Mouse (Mus musculus) lung, postnatal 36 days (tissue): Measurements from ENCODE around the gene AL732309.1.
"Not testable (repeated sequence)": the region's sequence is repeated elsewhere in the genome, so short reads cannot be mapped to it uniquely, and the experiment has no call there.

ENCODE experiments used
- DNase-seq: peaks from one replicate; pipeline ENCODE4 v3.0.0; 2022; ENCODE audit warnings: mixed read lengths

The AL732309.1 gene

GRCm38 (mm10) chr2:25267241-25267640, 20.6 kb upstream of the AL732309.1 start:
- no peak for DNase-seq

DNA sequence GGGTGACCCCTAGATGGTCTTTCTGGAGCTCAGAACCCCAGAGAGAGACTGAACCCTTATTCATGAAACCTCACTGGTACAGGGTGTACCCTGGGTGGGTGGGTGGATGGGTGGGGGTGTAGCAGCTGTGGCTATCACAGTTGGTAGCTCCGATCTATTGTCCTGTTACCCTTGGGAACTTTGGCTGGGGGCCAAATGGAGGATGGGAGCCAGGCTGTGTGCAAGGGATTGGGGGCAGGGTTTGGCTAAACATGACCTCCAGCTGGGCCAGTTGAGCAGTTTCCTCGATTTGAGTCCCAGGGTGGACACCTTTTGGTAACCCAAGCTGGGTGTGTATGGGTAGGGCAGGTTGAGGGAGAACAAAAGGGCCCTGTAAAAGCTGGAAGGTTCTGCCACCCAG, 20.1 kb upstream of the AL732309.1 start:
- peak; percentile 44 for DNase-seq

DNA sequence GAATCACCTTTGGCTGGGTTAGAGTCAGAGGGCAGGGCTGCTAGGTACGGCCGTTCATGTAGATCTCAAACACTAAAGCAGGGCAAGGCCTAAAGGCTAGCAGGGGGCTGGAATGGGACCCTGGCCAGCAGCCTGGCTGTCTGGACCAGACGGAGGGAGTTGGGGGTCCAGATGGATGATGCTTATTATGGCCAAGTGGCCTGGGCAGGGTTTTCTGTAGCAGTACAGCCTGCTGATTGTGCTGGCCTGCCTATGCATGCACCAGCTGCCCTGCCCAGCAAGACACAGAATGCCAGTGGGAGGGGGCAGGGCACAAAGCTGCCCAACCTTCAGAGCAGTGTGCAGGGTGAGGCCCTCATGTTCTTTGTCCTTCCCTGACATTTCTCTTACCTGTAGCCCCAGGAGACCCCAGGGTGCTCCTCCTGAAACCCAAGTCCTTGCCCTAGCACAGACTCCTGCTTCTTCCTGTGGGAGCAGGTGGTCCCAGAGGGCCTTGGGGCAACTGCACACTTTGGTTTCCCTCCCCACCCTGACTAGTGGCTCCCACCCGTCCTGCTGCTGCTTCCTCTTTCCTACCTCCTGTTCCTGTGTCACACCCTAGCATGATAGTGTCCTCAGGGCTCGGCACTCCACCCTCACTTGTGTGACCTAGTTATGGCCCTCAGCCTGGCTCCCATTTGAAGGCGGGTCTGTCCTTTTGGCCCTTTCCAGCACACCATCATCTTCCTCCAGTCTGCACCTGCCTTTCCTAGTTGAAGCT, 19.4 kb upstream of the AL732309.1 start:
- DNase-seq: peak; percentile 49

- DNase-seq: no peak
These were observed 18.2 kb upstream of the AL732309.1 start for GRCm38 (mm10) chr2:25264851-25265250.

GRCm38 (mm10) chr2:25264286-25264660, 17.6 kb upstream of the AL732309.1 start:
- DNase-seq: no peak

DNA sequence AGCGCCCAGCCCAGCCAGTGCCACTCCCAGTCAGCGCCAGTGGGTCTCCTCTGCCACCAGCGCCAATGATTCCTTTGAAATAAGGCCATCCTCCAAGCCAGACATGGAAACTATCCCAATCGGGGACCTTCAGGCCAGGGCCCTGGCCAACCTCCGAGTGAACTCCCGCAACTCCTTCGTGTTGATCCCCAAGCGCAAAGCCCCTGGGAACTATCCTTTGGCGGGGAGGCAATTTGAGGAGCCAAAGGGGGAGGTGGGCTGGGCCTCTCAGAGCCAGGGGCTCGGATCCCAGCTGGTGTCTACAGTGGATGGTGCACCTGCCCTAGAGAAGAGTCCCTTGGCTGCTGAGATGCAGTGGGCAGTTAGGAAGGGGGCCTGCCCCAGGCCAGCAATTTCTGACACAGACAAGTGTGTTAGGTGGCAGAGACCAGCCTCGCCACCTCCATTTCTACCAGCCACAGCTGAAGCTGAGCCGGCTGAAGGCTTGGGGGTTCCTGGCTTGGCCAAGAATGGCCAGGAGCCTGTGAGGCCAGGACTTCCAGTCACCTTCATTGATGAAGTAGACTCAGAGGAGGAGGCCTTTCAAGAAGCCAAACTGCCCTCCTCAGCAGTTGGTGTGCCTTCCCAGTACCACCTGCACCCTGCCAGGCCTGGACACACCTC, 17.1 kb upstream of the AL732309.1 start:
- DNase-seq: no peak

- DNase-seq: no peak
These were observed 16.3 kb upstream of the AL732309.1 start for GRCm38 (mm10) chr2:25262795-25263622.

DNA sequence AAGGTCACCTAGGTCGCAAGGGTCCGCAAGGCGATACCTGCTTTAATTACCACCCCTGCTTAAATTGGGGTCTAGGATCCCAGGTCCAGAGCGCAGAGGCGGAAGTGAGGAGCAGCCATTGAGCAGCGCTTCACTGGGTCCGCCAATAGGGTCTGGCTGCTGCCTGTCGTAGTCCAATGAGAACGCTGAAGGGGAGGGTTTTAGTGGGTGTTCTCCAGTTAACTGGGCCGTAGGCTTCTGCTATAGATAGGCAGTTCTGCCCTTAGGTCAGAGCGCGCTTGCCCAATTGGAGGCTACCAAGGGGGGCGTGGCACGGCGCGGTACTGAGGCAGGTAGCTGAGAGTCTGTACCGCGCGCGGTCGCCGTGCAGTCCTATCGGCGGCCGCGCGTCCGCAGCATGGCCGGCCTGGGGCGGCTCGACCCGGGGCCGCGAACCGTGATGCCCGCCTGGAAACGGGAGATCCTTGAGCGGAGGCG, 15.7 kb upstream of the AL732309.1 start, which contains the start of gene Tprn:
Tprn (plus strand) TSS at position 328 of the 477 bp plus-strand sequence.
- DNase-seq: peak; percentile 99

GRCm38 (mm10) chr2:25261870-25262269, 15.2 kb upstream of the AL732309.1 start:
- DNase-seq: no peak

- DNase-seq: no peak
These were observed 12.2 kb upstream of the AL732309.1 start for GRCm38 (mm10) chr2:25258887-25259286.

- DNase-seq: not testable (repeated sequence)
These were observed 10.6 kb upstream of the AL732309.1 start for GRCm38 (mm10) chr2:25257250-25257649.

- peak; percentile 77 for DNase-seq
These were observed 9.9 kb upstream of the AL732309.1 start for GRCm38 (mm10) chr2:25256443-25257109.

DNA sequence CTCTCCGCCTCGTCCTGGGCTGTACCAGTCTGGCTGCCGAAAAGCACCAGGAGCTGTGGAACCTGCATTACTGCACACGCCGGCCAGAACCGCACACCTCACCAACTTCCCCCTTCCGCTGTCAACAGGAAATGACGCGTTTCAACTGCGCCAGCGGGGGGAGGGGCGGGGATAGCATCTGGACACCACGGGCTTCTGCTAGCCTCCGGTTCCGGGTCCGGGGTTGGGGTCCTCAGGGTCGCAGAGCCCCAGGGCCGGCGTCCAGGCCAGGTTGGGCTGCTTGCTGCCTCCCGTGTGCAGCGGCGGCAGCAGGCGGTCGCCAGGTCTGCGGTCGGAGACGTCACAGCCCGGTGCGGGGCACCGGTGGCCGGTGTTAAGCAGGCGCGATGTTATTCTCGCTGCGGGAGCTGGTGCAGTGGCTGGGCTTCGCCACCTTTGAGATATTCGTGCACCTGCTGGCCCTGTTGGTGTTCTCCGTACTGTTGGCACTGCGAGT, 8.7 kb upstream of the AL732309.1 start, which contains the start of gene Tmem203:
Tmem203 (plus strand) TSS at position 156 of the 496 bp plus-strand sequence.
- peak; percentile 93 for DNase-seq

DNA sequence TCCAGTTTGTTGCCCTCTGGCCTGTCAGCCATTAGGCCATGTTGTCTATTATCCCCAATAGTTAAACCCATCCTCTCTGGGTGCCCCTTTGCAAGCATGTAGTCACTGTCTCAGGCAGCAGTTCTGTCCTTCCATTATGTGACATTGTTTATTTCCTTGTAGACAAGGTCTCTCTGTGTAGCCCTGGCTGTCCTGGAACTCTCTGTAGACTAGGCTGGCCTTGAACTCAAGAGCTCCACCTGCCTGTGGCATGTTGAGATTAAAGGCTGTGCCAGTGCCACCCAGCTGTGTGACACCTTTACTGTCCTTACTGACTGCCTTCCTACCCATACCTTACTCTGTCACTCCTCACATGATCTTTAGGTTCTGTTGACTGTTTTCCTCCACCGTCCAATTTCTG, 5.7 kb upstream of the AL732309.1 start:
- DNase-seq: peak; percentile 57

GRCm38 (mm10) chr2:25244144-25244543, 2.5 kb downstream of the AL732309.1 start:
- no peak for DNase-seq

DNA sequence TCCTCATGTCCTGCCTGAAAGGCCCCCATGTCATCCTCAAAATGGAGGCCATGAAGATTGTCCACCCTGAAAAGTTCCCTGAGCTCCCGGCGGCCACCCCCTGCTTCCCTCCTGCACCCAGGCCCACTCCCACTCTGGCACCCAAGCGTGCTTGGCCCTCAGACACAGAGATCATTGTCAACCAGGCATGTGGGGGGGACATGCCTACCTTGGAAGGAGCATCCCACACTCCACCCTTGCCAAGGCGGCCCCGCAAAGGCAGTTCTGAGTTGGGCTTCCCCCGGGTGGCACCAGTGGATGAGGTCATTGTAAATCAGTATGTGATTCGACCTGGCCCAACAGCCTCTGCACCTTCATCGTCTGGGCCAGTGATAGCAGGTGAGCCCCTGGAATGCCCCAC, 3.3 kb downstream of the AL732309.1 start:
- no peak for DNase-seq

DNA sequence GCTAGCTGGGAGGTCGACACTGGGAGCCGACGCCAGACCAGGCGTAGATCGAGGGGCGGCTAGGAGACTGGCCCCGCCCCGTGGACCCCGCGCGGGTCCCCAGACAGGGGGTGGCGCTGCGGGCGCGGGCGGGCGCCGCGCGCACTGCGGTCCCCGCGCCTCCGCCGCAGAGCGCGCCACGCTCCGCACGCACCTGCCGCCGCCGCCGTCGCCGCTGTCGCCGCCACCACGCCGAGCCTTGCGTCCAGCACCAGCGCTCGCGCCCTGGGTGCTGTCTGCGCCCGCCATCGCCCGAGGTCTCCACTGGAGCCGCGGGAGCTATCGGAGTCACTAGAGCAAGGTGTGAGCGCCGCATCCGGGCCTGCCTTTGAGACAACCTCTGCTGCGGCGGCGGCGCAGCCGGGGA, 4.6 kb downstream of the AL732309.1 start, which contains the start of the genes Rnf208 and Cysrt1:
Rnf208 (plus strand) TSS at position 155 of the 406 bp plus-strand sequence.
Cysrt1 (minus strand) TSS at position 352 of the 406 bp plus-strand sequence.
- DNase-seq: no peak

DNA sequence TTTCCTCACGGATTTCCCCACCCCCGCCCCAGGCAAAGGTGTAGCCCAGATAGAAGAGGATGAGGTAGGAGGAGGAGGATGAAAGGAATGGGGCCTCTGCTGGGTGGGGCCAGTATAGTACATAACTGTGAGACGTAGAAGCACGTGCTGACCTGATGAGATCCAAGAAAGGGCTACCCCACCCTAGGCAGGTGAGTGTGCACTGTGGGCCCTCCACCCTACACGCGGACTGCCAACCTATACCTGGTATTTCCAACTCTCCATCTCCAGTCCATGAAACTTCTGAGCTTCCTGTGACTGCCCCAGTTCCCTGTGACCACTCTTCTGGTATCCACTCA, 5.3 kb downstream of the AL732309.1 start:
- no peak for DNase-seq

- peak; percentile 85 for DNase-seq
These were observed 5.8 kb downstream of the AL732309.1 start for GRCm38 (mm10) chr2:25240723-25241437.

DNA sequence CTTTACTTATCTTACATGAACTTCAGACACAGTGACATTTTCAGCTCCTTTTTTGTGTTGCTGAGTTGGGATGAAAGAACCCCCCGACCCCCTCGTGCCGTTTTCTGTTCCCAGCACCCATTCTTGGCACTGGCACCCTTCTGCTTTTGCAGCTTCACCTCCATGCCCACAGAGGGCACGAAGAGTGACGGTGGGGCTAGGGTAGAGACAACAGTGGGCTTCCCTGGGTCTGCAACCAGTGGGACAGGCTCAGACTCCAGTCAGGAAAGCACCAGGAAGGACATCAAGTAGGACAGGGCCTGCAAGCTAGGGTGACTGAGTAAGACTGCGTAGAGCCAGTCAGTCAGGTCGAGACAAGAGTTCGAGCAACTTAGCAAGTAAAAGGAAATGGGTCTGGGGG, 6.4 kb downstream of the AL732309.1 start:
- DNase-seq: no peak

DNA sequence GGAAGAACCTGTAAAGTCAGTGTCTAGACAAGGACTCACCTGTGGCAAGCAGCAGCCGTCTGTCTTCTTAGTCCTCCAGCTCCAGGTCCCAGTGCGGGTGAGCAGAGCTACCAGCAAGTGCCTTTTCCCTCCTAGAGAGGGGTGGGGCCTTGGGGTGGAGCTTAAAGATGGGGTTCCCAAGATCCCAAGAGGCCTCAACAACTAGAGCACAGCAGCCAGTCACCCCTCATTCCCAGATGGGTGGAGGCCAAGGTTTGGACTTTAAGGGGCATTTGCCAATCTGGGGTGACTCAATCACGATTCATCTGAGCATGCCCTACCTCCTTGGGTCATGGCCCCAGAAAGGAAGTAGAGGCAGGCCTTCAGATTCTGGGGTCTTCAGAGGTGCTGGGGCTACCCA, 6.9 kb downstream of the AL732309.1 start:
- DNase-seq: no peak

- no peak for DNase-seq
These were observed 8.6 kb downstream of the AL732309.1 start for GRCm38 (mm10) chr2:25238106-25238505.
